Mouse (Mus musculus): ENCODE measurements around the gene Tlr4. TPM values are rescaled to one million over a fixed set of nuclear protein-coding genes. Genes with fewer than 3 reads are reported as not detected.

Gene Tlr4
- polyA plus RNA-seq, 1 experiment = 0.48 TPM

- H3K27ac ChIP-seq (ENCODE audit: insufficient read depth, low read length) = no peak overlapping the region
- TF ChIP-seq POLR2A (IDR thresholded peaks at IDR 0.05; ENCODE audit: extremely low read depth, insufficient read depth, low read length) (no peak), CTCF (IDR thresholded peaks at IDR 0.05; ENCODE audit: extremely low read depth, insufficient read depth, low read length) (no peak)
- H3K4me1 ChIP-seq (ENCODE audit: control insufficient read depth, insufficient read depth, low read length) = no peaks in the 10 kb centered on the region
- no peak overlapping the region for H3K4me3 ChIP-seq (ENCODE audit: insufficient read depth, low read length)
Observed at GRCm38 (mm10) chr4:66881496-66881895, 54.1 kb downstream of the Tlr4 start.

- H3K4me1 ChIP-seq (ENCODE audit: control insufficient read depth, insufficient read depth, low read length) = no peaks in the 10 kb centered on the region
- no peak overlapping the region for H3K4me3 ChIP-seq (ENCODE audit: insufficient read depth, low read length)
- no peak overlapping the region for H3K27ac ChIP-seq (ENCODE audit: insufficient read depth, low read length)
- TF ChIP-seq CTCF (IDR thresholded peaks at IDR 0.05; ENCODE audit: extremely low read depth, insufficient read depth, low read length) = no peak
- no peak for TF ChIP-seq POLR2A (IDR thresholded peaks at IDR 0.05; ENCODE audit: extremely low read depth, insufficient read depth, low read length)
Observed at GRCm38 (mm10) chr4:66883264-66883663, 55.9 kb downstream of the Tlr4 start.

GRCm38 (mm10) chr4:66894547-66894946 lies 67.2 kb downstream of the Tlr4 start:
- Histone ChIP-seq H3K27ac (ENCODE audit: insufficient read depth, low read length) (no peak overlapping the region), H3K4me3 (ENCODE audit: insufficient read depth, low read length) (no peak overlapping the region), H3K4me1 (ENCODE audit: control insufficient read depth, insufficient read depth, low read length) (no peaks in the 10 kb centered on the region)
- no peak for TF ChIP-seq CTCF (IDR thresholded peaks at IDR 0.05; ENCODE audit: extremely low read depth, insufficient read depth, low read length)
- no peak for TF ChIP-seq POLR2A (IDR thresholded peaks at IDR 0.05; ENCODE audit: extremely low read depth, insufficient read depth, low read length)

GRCm38 (mm10) chr4:66894981-66895380 lies 67.6 kb downstream of the Tlr4 start:
- H3K4me1 ChIP-seq (ENCODE audit: control insufficient read depth, insufficient read depth, low read length) = no peaks in the 10 kb centered on the region
- H3K27ac ChIP-seq (ENCODE audit: insufficient read depth, low read length) = no peak overlapping the region
- no peak overlapping the region for H3K4me3 ChIP-seq (ENCODE audit: insufficient read depth, low read length)
- TF ChIP-seq POLR2A (IDR thresholded peaks at IDR 0.05; ENCODE audit: extremely low read depth, insufficient read depth, low read length) (no peak), CTCF (IDR thresholded peaks at IDR 0.05; ENCODE audit: extremely low read depth, insufficient read depth, low read length) (no peak)

DNA sequence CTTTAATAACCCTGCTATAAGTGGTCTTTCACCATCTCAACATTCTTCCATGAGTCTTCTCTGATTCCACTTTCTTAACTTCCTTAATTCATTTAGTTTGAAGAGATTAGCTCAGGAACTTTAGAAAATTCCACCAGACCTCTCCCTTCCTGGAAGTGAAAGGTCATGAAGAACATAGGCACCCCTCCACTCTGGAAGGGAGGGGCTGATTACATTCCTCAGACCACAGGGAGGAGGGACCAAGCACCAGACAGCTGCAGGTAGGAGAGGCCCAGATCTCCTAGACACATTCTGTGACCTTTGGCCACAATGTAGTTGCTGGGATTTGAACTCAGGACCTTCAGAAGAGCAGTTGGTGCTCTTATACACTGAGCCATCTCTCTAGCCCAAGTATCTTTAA lies 72.7 kb downstream of the Tlr4 start:
- TF ChIP-seq CTCF (IDR thresholded peaks at IDR 0.05; ENCODE audit: extremely low read depth, insufficient read depth, low read length) = no peak
- TF ChIP-seq POLR2A (IDR thresholded peaks at IDR 0.05; ENCODE audit: extremely low read depth, insufficient read depth, low read length) = no peak
- H3K4me3 ChIP-seq (ENCODE audit: insufficient read depth, low read length) = no peak overlapping the region
- no peaks in the 10 kb centered on the region for H3K4me1 ChIP-seq (ENCODE audit: control insufficient read depth, insufficient read depth, low read length)
- H3K27ac ChIP-seq (ENCODE audit: insufficient read depth, low read length) = no peak overlapping the region

DNA sequence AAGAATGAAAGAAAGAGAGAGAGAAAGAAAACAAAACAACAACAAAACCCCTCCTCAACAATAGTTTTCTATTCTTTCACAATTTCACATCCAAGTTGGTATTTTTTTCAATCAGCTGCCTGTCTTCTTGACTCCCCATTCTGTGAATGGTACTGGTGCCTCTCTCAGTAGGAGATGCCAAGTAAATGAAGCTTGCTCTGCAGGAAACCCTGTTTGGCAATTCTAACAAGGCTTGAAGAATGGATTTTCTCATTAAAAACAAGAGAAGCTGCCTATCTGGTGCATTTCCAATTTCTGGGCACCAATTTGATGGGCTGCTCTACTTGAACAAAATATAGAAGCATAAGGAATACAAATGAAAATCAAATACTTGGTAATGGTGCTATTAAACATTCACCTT lies 74.1 kb downstream of the Tlr4 start:
- Histone ChIP-seq H3K4me3 (ENCODE audit: insufficient read depth, low read length) (no peak overlapping the region), H3K4me1 (ENCODE audit: control insufficient read depth, insufficient read depth, low read length) (no peaks in the 10 kb centered on the region), H3K27ac (ENCODE audit: insufficient read depth, low read length) (no peak overlapping the region)
- TF ChIP-seq POLR2A (IDR thresholded peaks at IDR 0.05; ENCODE audit: extremely low read depth, insufficient read depth, low read length) (no peak), CTCF (IDR thresholded peaks at IDR 0.05; ENCODE audit: extremely low read depth, insufficient read depth, low read length) (no peak)

GRCm38 (mm10) chr4:66908376-66908775 lies 81.0 kb downstream of the Tlr4 start:
- Histone ChIP-seq H3K27ac (ENCODE audit: insufficient read depth, low read length) (no peak overlapping the region), H3K4me3 (ENCODE audit: insufficient read depth, low read length) (no peak overlapping the region), H3K4me1 (ENCODE audit: control insufficient read depth, insufficient read depth, low read length) (no peaks in the 10 kb centered on the region)
- TF ChIP-seq CTCF (IDR thresholded peaks at IDR 0.05; ENCODE audit: extremely low read depth, insufficient read depth, low read length) (no peak), POLR2A (IDR thresholded peaks at IDR 0.05; ENCODE audit: extremely low read depth, insufficient read depth, low read length) (no peak)

DNA sequence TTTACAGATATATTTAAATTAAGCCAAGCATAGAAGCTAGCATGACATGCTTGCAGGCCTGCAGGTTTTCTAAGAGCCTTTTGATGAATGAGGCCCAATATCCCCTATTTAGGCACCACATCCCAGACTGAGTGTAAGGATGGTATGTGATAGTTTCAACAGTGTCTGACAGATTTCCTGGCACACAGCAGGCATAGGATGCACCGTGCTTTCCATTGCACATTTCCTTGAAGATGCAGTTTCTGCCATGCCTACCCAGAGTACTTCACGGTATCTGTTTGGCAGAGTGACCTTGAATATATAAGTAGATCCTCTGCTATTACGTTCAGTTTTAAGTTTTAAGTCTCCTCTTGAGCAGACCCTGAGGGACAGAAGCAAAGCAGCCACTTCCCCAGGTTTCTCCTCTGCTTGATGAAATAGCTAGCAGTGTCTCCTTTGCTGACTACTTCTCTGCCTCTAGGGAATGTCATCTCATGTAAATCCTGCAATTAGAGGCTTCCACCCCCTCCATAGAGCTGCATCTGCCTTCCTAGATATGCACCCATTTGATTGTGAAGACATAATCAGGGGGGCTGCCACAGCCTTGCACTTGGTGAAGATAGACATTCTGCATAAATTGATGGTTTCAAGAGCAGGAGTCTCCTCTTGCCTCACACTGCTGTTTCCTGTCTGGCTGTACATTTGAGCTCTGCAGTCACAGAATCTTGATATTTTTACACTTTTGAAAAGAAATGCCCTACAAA lies 92.4 kb downstream of the Tlr4 start:
- Histone ChIP-seq H3K4me1 (ENCODE audit: control insufficient read depth, insufficient read depth, low read length) (no peaks in the 10 kb centered on the region; the same call in 1 of the 2 replicates), H3K4me3 (ENCODE audit: insufficient read depth, low read length) (no peak overlapping the region), H3K27ac (ENCODE audit: insufficient read depth, low read length) (no peak overlapping the region)
- no peak for TF ChIP-seq CTCF (IDR thresholded peaks at IDR 0.05; ENCODE audit: extremely low read depth, insufficient read depth, low read length)
- TF ChIP-seq POLR2A (IDR thresholded peaks at IDR 0.05; ENCODE audit: extremely low read depth, insufficient read depth, low read length) = no peak

DNA sequence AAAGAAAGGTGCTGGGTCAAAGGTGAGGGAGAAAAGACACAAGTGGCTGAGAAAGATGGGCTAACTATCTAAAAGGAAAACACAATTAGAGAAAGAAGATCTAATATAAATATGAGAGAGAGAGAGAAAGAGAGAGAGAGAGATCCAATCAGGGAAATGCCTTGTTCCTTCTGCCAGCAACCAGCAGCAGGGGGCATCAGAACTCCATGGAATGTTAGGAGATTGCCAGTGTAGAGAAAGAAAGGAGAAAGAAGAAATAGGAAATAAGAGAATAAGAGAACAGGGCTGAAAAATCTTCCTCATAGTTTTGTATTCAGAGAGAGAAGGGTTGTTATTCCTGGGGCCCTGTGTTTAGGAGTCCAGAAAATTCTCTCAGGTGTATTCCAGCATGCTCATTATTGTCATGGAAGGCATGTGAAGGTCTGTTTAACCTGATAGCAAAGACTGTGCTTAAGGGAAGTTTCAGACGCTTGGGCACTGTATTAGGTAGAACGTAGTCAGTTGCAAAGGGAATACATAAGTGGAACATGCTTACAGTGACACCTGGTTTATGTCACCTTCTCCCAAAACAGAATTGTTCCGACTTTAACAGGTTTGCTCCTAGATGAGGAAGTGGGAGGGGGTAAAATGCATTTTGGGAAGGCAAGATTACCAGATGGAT lies 96.4 kb downstream of the Tlr4 start:
- H3K4me1 ChIP-seq (ENCODE audit: control insufficient read depth, insufficient read depth, low read length) = no peaks in the 10 kb centered on the region; the same call in 1 of the 2 replicates
- TF ChIP-seq CTCF (IDR thresholded peaks at IDR 0.05; ENCODE audit: extremely low read depth, insufficient read depth, low read length) = peak; percentile 79
- no peak for TF ChIP-seq POLR2A (IDR thresholded peaks at IDR 0.05; ENCODE audit: extremely low read depth, insufficient read depth, low read length)
- no peak overlapping the region for H3K4me3 ChIP-seq (ENCODE audit: insufficient read depth, low read length)
- H3K27ac ChIP-seq (ENCODE audit: insufficient read depth, low read length) = no peak overlapping the region

GRCm38 (mm10) chr4:66926066-66926465 lies 98.7 kb downstream of the Tlr4 start:
- Histone ChIP-seq H3K27ac (ENCODE audit: insufficient read depth, low read length) (no peak overlapping the region), H3K4me1 (ENCODE audit: control insufficient read depth, insufficient read depth, low read length) (no peaks in the 10 kb centered on the region; the same call in 1 of the 2 replicates)
- TF ChIP-seq CTCF (IDR thresholded peaks at IDR 0.05; ENCODE audit: extremely low read depth, insufficient read depth, low read length) = no peak
- no peak for TF ChIP-seq POLR2A (IDR thresholded peaks at IDR 0.05; ENCODE audit: extremely low read depth, insufficient read depth, low read length)

More at GRCm38 (mm10) chr4:66926066-66926465, 98.7 kb downstream of the Tlr4 start:
- no peak overlapping the region for H3K4me3 ChIP-seq (ENCODE audit: insufficient read depth, low read length)
